Mouse (Mus musculus) hindlimb bud, embryonic 11.5 days (tissue): Measurements from ENCODE around the gene Rasgef1b.
"Not testable (repeated sequence)": the region's sequence is repeated elsewhere in the genome, so short reads cannot be mapped to it uniquely, and the experiment has no call there.

Source experiments
- DNase-seq: peaks from one replicate; pipeline ENCODE4 v3.0.0-alpha.2; 2012; ENCODE audit warnings: low read depth, low spot score; ENCODE audit errors: extremely low spot score

The Rasgef1b gene

GRCm38 (mm10) chr5:99232410-99232809, 496.5 kb downstream of the Rasgef1b start:
- no peak for DNase-seq

GRCm38 (mm10) chr5:99230476-99230875, 498.4 kb downstream of the Rasgef1b start:
- DNase-seq = no peak

- DNase-seq = no peak
Measured at GRCm38 (mm10) chr5:99227361-99227760, 501.5 kb downstream of the Rasgef1b start.

GRCm38 (mm10) chr5:99224571-99225011, 504.3 kb downstream of the Rasgef1b start:
- DNase-seq = no peak

GRCm38 (mm10) chr5:99223869-99224498, 504.9 kb downstream of the Rasgef1b start:
- no peak for DNase-seq

- no peak for DNase-seq
Measured at GRCm38 (mm10) chr5:99218385-99218784, 510.5 kb downstream of the Rasgef1b start.

- not testable (repeated sequence) for DNase-seq
Measured at GRCm38 (mm10) chr5:99216588-99217152, 512.2 kb downstream of the Rasgef1b start.

GRCm38 (mm10) chr5:99215207-99216157, 513.4 kb downstream of the Rasgef1b start:
- DNase-seq = no peak

GRCm38 (mm10) chr5:99214400-99214799, 514.5 kb downstream of the Rasgef1b start:
- DNase-seq = no peak

GRCm38 (mm10) chr5:99213211-99213610, 515.7 kb downstream of the Rasgef1b start:
- no peak for DNase-seq

- DNase-seq = no peak
Measured at GRCm38 (mm10) chr5:99203475-99203874, 525.4 kb downstream of the Rasgef1b start.

GRCm38 (mm10) chr5:99202074-99202837, 526.6 kb downstream of the Rasgef1b start:
- peak; percentile 63 for DNase-seq

GRCm38 (mm10) chr5:99195436-99195835, 533.4 kb downstream of the Rasgef1b start:
- no peak for DNase-seq

- peak; percentile 50 for DNase-seq
Measured at GRCm38 (mm10) chr5:99190941-99191800, 537.7 kb downstream of the Rasgef1b start.

- no peak for DNase-seq
Measured at GRCm38 (mm10) chr5:99183637-99184036, 545.2 kb downstream of the Rasgef1b start.

- DNase-seq = peak; percentile 54
Measured at GRCm38 (mm10) chr5:99174608-99175385, 554.1 kb downstream of the Rasgef1b start.

- DNase-seq = no peak
Measured at GRCm38 (mm10) chr5:99169836-99170235, 559.0 kb downstream of the Rasgef1b start.

GRCm38 (mm10) chr5:99167767-99168166, 561.1 kb downstream of the Rasgef1b start:
- no peak for DNase-seq
